Mouse (Mus musculus) adrenal gland, postnatal 10 days (tissue): ENCODE data around the gene Lrrc4. TPM values are rescaled to one million over a fixed set of nuclear protein-coding genes. Genes with fewer than 3 reads are reported as not detected.

Experiments
- DNase-seq: peaks from one replicate; pipeline ENCODE4 v3.0.0; 2021; ENCODE audit warnings: mixed read lengths
- total RNA-seq, 2 experiments: library from RNA; stranded (reverse); gene quantifications; 2 replicates each; pipeline ENCODE4 v1.2.3; 2021

The Lrrc4 gene
- total RNA-seq, 2 experiments from 2014 or later: 5.2 to 5.9 TPM

- peak; percentile 40 for DNase-seq
Observed at GRCm38 (mm10) chr6:28724776-28725175, 106.8 kb downstream of the Lrrc4 start.

GRCm38 (mm10) chr6:28723059-28723458 is 108.5 kb downstream of the Lrrc4 start:
- no peak for DNase-seq

GRCm38 (mm10) chr6:28720391-28721171 is 111.0 kb downstream of the Lrrc4 start:
- no peak for DNase-seq

- DNase-seq: no peak
Observed at GRCm38 (mm10) chr6:28717845-28718237, 113.7 kb downstream of the Lrrc4 start.

GRCm38 (mm10) chr6:28717203-28717844 is 114.2 kb downstream of the Lrrc4 start:
- DNase-seq: no peak

GRCm38 (mm10) chr6:28710035-28710434 is 121.5 kb downstream of the Lrrc4 start:
- DNase-seq: no peak

GRCm38 (mm10) chr6:28706976-28707592 is 124.5 kb downstream of the Lrrc4 start:
- DNase-seq: peak; percentile 17

- no peak for DNase-seq
Observed at GRCm38 (mm10) chr6:28706108-28706975, 125.2 kb downstream of the Lrrc4 start.

- DNase-seq: no peak
Observed at GRCm38 (mm10) chr6:28705384-28706107, 126.0 kb downstream of the Lrrc4 start.

- no peak for DNase-seq
Observed at GRCm38 (mm10) chr6:28704612-28705011, 126.9 kb downstream of the Lrrc4 start.

- DNase-seq: no peak
Observed at GRCm38 (mm10) chr6:28697214-28697613, 134.3 kb downstream of the Lrrc4 start.

GRCm38 (mm10) chr6:28692659-28693058 is 138.9 kb downstream of the Lrrc4 start:
- no peak for DNase-seq

GRCm38 (mm10) chr6:28687776-28688175 is 143.8 kb downstream of the Lrrc4 start:
- DNase-seq: no peak

GRCm38 (mm10) chr6:28685745-28686144 is 145.8 kb downstream of the Lrrc4 start:
- no peak for DNase-seq

GRCm38 (mm10) chr6:28685052-28685451 is 146.5 kb downstream of the Lrrc4 start:
- DNase-seq: no peak

GRCm38 (mm10) chr6:28681521-28682457 is 149.8 kb downstream of the Lrrc4 start:
- peak; percentile 31 for DNase-seq

- DNase-seq: peak; percentile 48
Observed at GRCm38 (mm10) chr6:28680537-28680936, 151.0 kb downstream of the Lrrc4 start.

- DNase-seq: no peak
Observed at GRCm38 (mm10) chr6:28678896-28679295, 152.7 kb downstream of the Lrrc4 start.

- DNase-seq: no peak
Observed at GRCm38 (mm10) chr6:28674686-28675085, 156.9 kb downstream of the Lrrc4 start.

- DNase-seq: no peak
Observed at GRCm38 (mm10) chr6:28672388-28672787, 159.2 kb downstream of the Lrrc4 start.
